Mouse (Mus musculus): Measurements from ENCODE around the gene Psmc6.

GRCm38 (mm10) chr14:45329018-45329588 lies 485 bp upstream of the Psmc6 start:
- TF ChIP-seq CTCF (IDR thresholded peaks at IDR 0.05; ENCODE audit: low read depth, low read length) = no peak
- TF ChIP-seq GATA1 (IDR thresholded peaks at IDR 0.05; ENCODE audit: borderline replicate concordance, low read length) = no peak
- TF ChIP-seq TAL1 (conservative IDR thresholded peaks at IDR 0.05; ENCODE audit: low read depth, low read length) = no peak

Data from G1E (cell line).